Comparison of ENCODE assay signal across 13 mouse cellular contexts in the genomic region with DNA sequence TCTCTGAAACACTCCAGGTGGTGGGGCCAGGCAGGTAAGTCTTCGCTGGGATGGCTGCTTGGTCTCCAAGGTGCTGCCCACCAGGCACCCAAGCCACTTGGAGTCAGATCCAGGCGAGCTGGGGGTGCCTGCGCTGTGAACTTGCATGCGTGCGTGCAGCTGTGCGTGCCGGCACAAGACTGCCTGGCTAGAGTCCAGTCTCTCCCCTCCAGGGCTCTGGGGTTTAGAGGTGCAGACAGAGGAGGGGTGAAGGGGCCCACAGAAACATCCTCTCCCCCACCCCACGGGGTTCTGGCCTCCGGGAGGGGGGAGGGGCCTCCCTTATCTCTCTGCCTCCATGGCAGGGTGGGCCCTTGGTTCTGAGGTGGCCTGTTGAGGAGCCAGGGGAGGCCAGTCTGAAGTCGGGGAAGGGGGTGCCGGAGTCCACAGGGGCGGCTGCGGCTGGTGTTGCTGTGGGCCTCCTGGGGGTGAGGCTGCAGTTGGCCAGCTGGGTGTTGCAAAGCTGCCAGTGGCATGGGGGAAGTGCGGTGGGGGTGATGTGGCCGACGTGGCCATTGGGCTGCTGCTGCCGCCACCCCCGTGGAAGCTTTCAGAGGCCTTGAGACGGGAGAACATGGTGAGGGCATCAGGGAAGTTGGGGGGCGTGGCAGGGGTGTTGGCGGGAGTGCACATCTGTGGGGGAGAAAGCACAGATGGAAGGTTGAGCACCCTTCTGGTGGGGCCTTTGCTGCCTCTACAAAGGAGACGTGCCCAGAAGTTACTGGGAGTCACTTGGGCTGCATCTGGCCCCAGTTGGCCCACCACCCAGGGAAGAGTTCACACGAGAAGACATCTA. TPM values are rescaled to one million over a fixed set of nuclear protein-coding genes. Genes with fewer than 3 reads are reported as not detected.
DNase-seq lines count a peak whose midpoint lies in the region; ATAC-seq lines count a peak whose summit lies in the region.
"Had no signal": no experiment of that assay in that cellular context is flagged by ENCODE, and none has a peak within 500 bp of the region (broad histone marks: within the 10 kb centered on the region; RNA-seq: fewer than 3 reads in every experiment).

No protein-coding gene starts in this region.

- no peaks in the 10 kb centered on the region for H3K27me3 ChIP-seq in midbrain, embryonic 11.5 days (ENCODE audit: control insufficient read depth, insufficient read depth, low read length)
- no peaks in the 10 kb centered on the region for H3K27me3 ChIP-seq in midbrain, embryonic 13.5 days
- H3K27me3 ChIP-seq in liver, embryonic 16.5 days (ENCODE audit: control insufficient read depth, insufficient read depth, low read depth, low read length), result no peaks in the 10 kb centered on the region

- H3K4me1 ChIP-seq in midbrain, embryonic 11.5 days (ENCODE audit: control insufficient read depth, insufficient read depth, low read length), result peaks cover 12% of the 10 kb centered on the region
- peaks cover 28% of the 10 kb centered on the region for H3K4me1 ChIP-seq in midbrain, embryonic 13.5 days (replicated peaks)
- H3K4me1 ChIP-seq in liver, embryonic 16.5 days (ENCODE audit: control insufficient read depth, low read depth, low read length), result peaks cover 35% of the 10 kb centered on the region

- no peak overlapping the region for H3K4me2 ChIP-seq in midbrain, embryonic 11.5 days
- no peak overlapping the region for H3K4me2 ChIP-seq in midbrain, embryonic 13.5 days (replicated peaks)
- H3K4me2 ChIP-seq in liver, embryonic 16.5 days (ENCODE audit: low read depth, low read length), result 0 out of 2 replicates have a peak overlapping the region, but pooled peaks have one; percentile 11

- no peak overlapping the region for H3K4me3 ChIP-seq in midbrain, embryonic 11.5 days (ENCODE audit: low read depth, low read length)
- H3K4me3 ChIP-seq in midbrain, embryonic 13.5 days (replicated peaks), result no peak overlapping the region
- no peak overlapping the region for H3K4me3 ChIP-seq in liver, embryonic 16.5 days (ENCODE audit: low read depth, low read length)
- H3K4me3 ChIP-seq: forebrain, embryonic 10.5 days had no signal

- no peaks in the 10 kb centered on the region for H3K36me3 ChIP-seq in midbrain, embryonic 11.5 days (ENCODE audit: control insufficient read depth, insufficient read depth, low read length)
- peaks cover 34% of the 10 kb centered on the region for H3K36me3 ChIP-seq in midbrain, embryonic 13.5 days
- H3K36me3 ChIP-seq in liver, embryonic 16.5 days (ENCODE audit: control insufficient read depth, insufficient read depth), result no peaks in the 10 kb centered on the region; the same call in 1 of the 2 replicates

- intact Hi-C loops in heart, postnatal 14 days (cut with DNase I), result no loop called here

- 92% methylated on average over 23 of the region's 23 CpGs for WGBS in midbrain, embryonic 11.5 days
- WGBS in midbrain, embryonic 13.5 days, result 90% methylated on average over 23 of the region's 23 CpGs
- 50% methylated on average over 22 of the region's 23 CpGs for WGBS in liver, embryonic 16.5 days (ENCODE audit: insufficient replicate concordance)

- ATAC-seq in midbrain, embryonic 11.5 days (ENCODE audit: low FRiP score), result no peak
- no peak for ATAC-seq in midbrain, embryonic 13.5 days
- ATAC-seq in liver, embryonic 16.5 days (ENCODE audit: low read depth), result no peak
- ATAC-seq: activated CD4-positive, CD25-positive, alpha-beta regulatory T cell, adult 4 months had no signal

- DNase-seq in cerebellum, adult 11 months, result peak; percentile 31
- no peak for DNase-seq in cerebellum, postnatal 36 days
- peak; percentile 25 for DNase-seq in heart, postnatal 4 days
- DNase-seq in heart, postnatal 14 days, result no peak
- DNase-seq in midbrain, embryonic 11.5 days (ENCODE audit: low spot score, missing footprints), result peak; percentile 73
- DNase-seq in frontal cortex, postnatal 25 days (ENCODE audit: low spot score in 2 of 2), result no peak
- DNase-seq: embryo, embryonic 11 days had no signal

- no peaks in the 10 kb centered on the region for H3K9me3 ChIP-seq in midbrain, embryonic 11.5 days (ENCODE audit: control insufficient read depth, low read length)
- no peaks in the 10 kb centered on the region for H3K9me3 ChIP-seq in midbrain, embryonic 13.5 days
- H3K9me3 ChIP-seq in liver, embryonic 16.5 days (replicated peaks; ENCODE audit: control insufficient read depth, low read length), result no peaks in the 10 kb centered on the region
- H3K9me3 ChIP-seq: forebrain, embryonic 10.5 days had no signal

- no peak overlapping the region for H3K9ac ChIP-seq in midbrain, embryonic 11.5 days (ENCODE audit: low read length)
- no peak overlapping the region for H3K9ac ChIP-seq in midbrain, embryonic 13.5 days (replicated peaks)
- H3K9ac ChIP-seq in liver, embryonic 16.5 days (ENCODE audit: low read depth, low read length), result peak overlapping the region; percentile 29; the same call in 1 of the 2 replicates

- no peak overlapping the region for H3K27ac ChIP-seq in midbrain, embryonic 11.5 days (ENCODE audit: low read depth, low read length)
- no peak overlapping the region for H3K27ac ChIP-seq in midbrain, embryonic 13.5 days
- H3K27ac ChIP-seq in liver, embryonic 16.5 days (ENCODE audit: low read length), result no peak overlapping the region
- H3K27ac ChIP-seq: forebrain, embryonic 10.5 days had no signal

RNA-seq across cellular contexts. Expression of a gene that starts 4.7 kb away (rescaled TPM):
- total RNA-seq in heart, postnatal 4 days (2021), result 10 to 100 TPM; 22.6 to 24.8 TPM
- total RNA-seq in heart, postnatal 14 days (2021), result 10 to 100 TPM; 21.3 to 23.1 TPM
- polyA plus RNA-seq in midbrain, embryonic 11.5 days (2014; fragmentation: Nextera tagmentation; extraction: Ambion mirVana), result 22.1 and 22.2 TPM in 2 replicates
- polyA plus RNA-seq in midbrain, embryonic 13.5 days (2015; fragmentation: Nextera tagmentation; extraction: Ambion mirVana), result 45.8 and 46.2 TPM in 2 replicates
- 10.8 and 13.3 TPM in 2 replicates for polyA plus RNA-seq in liver, embryonic 16.5 days (2015; fragmentation: Nextera tagmentation; extraction: Ambion mirVana)

RNA-seq across cellular contexts. Expression of a gene that starts 10.6 kb away (rescaled TPM):
- 100 to 1,000 TPM; 170 to 187 TPM for total RNA-seq in heart, postnatal 4 days (2021)
- 100 to 1,000 TPM; 151 to 161 TPM for total RNA-seq in heart, postnatal 14 days (2021)
- 63.8 and 66.9 TPM in 2 replicates for polyA plus RNA-seq in midbrain, embryonic 11.5 days (2014; fragmentation: Nextera tagmentation; extraction: Ambion mirVana)
- 100 and 101 TPM in 2 replicates for polyA plus RNA-seq in midbrain, embryonic 13.5 days (2015; fragmentation: Nextera tagmentation; extraction: Ambion mirVana)
- polyA plus RNA-seq in liver, embryonic 16.5 days (2015; fragmentation: Nextera tagmentation; extraction: Ambion mirVana), result 28.2 and 30.4 TPM in 2 replicates

RNA-seq across cellular contexts. Expression of a gene that starts 40.2 kb away (rescaled TPM):
- not detected for total RNA-seq in heart, postnatal 4 days (2021)
- total RNA-seq in heart, postnatal 14 days (2021), result under 1 TPM in 1 of 2 experiments, not detected in 1; 0.14 TPM
- 0.29 TPM in 1 of 2 replicates, not detected in the other for polyA plus RNA-seq in midbrain, embryonic 11.5 days (2014; fragmentation: Nextera tagmentation; extraction: Ambion mirVana)
- polyA plus RNA-seq in midbrain, embryonic 13.5 days (2015; fragmentation: Nextera tagmentation; extraction: Ambion mirVana), result 0.40 and 0.50 TPM in 2 replicates
- 0.05 TPM in 1 of 2 replicates, not detected in the other for polyA plus RNA-seq in liver, embryonic 16.5 days (2015; fragmentation: Nextera tagmentation; extraction: Ambion mirVana)
- total RNA-seq: gastrocnemius, postnatal 4 days; layer of hippocampus, postnatal 36 days had no signal

Comparison
In these comparisons a context has a peak if more than half of its experiments do, and no peak if none do; other contexts are left out.
1. DNase-seq: peak in cerebellum, adult 11 months (single experiment), heart, postnatal 4 days (single experiment) and midbrain, embryonic 11.5 days (single experiment); none in cerebellum, postnatal 36 days (0 of 2), heart, postnatal 14 days (0 of 2) and frontal cortex, postnatal 25 days (0 of 2).